Mouse (Mus musculus) bone marrow macrophage, adult 2 months (primary cell): ENCODE measurements around the gene Stk39. TPM values are rescaled to one million over a fixed set of nuclear protein-coding genes. Genes with fewer than 3 reads are reported as not detected.

Source experiments
- H3K27ac ChIP-seq: 2 replicates; pipeline ENCODE4 v1.5.1; 2012; ENCODE audit warnings: low read depth, low read length; ENCODE audit not compliant: insufficient read depth
- H3K4me1 ChIP-seq: 2 replicates; pipeline ENCODE4 v1.6.1; 2012; ENCODE audit warnings: low read length; ENCODE audit not compliant: control insufficient read depth, insufficient read depth
- H3K4me3 ChIP-seq: 2 replicates; pipeline ENCODE4 v1.5.1; 2012; ENCODE audit warnings: mild to moderate bottlenecking, low read length, moderate library complexity; ENCODE audit not compliant: insufficient read depth
- CTCF ChIP-seq: IDR thresholded peaks from 2 replicates; pipeline ENCODE4 v1.5.1; 2012; ENCODE audit warnings: low read depth, mild to moderate bottlenecking, low read length, moderate library complexity
- POLR2A ChIP-seq: IDR thresholded peaks from 2 replicates; pipeline ENCODE4 v1.6.1; 2012; ENCODE audit warnings: mild to moderate bottlenecking, low read depth, low read length, borderline replicate concordance
- polyA plus RNA-seq: library from polyadenylated mRNA; stranded (reverse); fragments of >200 nt; gene quantifications from 2 replicates; pipeline ENCODE4 v1.2.4, GENCODE M21; 2012; ENCODE audit not compliant: missing spikeins, insufficient read depth, insufficient read length

The Stk39 gene
- polyA plus RNA-seq, 1 experiment = 0.46 TPM

GRCm38 (mm10) chr2:68318452-68318851, 153.6 kb downstream of the Stk39 start:
- Histone ChIP-seq H3K27ac (no peak overlapping the region), H3K4me1 (no peaks in the 10 kb centered on the region), H3K4me3 (no peak overlapping the region)
- no peak for TF ChIP-seq POLR2A
- no peak for TF ChIP-seq CTCF

- Histone ChIP-seq H3K27ac (no peak overlapping the region), H3K4me3 (no peak overlapping the region), H3K4me1 (no peaks in the 10 kb centered on the region)
- no peak for TF ChIP-seq CTCF
- TF ChIP-seq POLR2A = no peak
These were observed 154.2 kb downstream of the Stk39 start for GRCm38 (mm10) chr2:68317895-68318294.

DNA sequence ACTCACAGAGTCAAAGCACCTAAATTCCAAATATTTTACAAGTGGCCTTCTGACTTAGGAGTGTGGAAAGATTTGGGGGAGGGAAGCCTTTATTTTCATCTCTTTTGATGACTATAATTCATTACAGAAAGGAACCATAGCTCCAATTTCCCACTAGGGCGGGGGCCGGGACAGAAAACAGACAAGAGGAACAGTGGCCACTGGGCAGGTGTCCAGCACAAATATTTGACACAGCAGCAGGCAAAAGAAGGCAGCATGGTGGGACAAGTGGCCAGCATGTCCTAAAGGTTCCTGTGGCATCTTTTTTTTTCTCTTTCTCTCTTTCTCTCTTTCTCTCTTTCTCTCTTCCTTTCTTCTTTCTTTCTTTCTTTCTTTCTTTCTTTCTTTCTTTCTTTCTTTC, 154.6 kb downstream of the Stk39 start:
- TF ChIP-seq CTCF = no peak
- TF ChIP-seq POLR2A = no peak
- no peaks in the 10 kb centered on the region for H3K4me1 ChIP-seq
- no peak overlapping the region for H3K4me3 ChIP-seq
- no peak overlapping the region for H3K27ac ChIP-seq

- Histone ChIP-seq H3K4me1 (no peaks in the 10 kb centered on the region), H3K27ac (no peak overlapping the region), H3K4me3 (no peak overlapping the region)
- no peak for TF ChIP-seq CTCF
- no peak for TF ChIP-seq POLR2A
These were observed 156.8 kb downstream of the Stk39 start for GRCm38 (mm10) chr2:68315258-68315657.

- H3K4me1 ChIP-seq = no peaks in the 10 kb centered on the region
- no peak overlapping the region for H3K27ac ChIP-seq
- H3K4me3 ChIP-seq = no peak overlapping the region
- TF ChIP-seq POLR2A (no peak), CTCF (no peak)
These were observed 161.9 kb downstream of the Stk39 start for GRCm38 (mm10) chr2:68310121-68310520.

DNA sequence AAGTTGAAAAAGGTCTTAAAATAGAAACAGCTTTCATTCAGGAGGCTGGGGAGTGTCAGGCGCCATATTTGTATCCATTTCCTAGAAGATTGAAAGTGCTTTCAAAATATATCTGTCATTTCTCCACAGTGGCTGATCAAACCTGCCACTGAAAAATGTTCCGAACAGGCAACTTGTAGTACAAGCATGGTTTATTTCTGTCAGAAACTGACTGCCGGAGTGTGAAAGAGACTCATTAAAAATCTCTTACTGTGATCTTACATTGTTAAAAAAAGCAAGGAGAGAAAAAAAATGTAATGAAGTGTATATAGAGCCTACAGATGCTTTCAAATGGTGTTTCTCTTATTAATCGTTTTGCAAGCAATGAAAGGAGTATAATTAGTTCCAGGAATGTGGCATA, 165.5 kb downstream of the Stk39 start:
- H3K4me3 ChIP-seq = no peak overlapping the region
- no peak for TF ChIP-seq POLR2A
- no peak for TF ChIP-seq CTCF
- H3K27ac ChIP-seq = no peak overlapping the region
- no peaks in the 10 kb centered on the region for H3K4me1 ChIP-seq

DNA sequence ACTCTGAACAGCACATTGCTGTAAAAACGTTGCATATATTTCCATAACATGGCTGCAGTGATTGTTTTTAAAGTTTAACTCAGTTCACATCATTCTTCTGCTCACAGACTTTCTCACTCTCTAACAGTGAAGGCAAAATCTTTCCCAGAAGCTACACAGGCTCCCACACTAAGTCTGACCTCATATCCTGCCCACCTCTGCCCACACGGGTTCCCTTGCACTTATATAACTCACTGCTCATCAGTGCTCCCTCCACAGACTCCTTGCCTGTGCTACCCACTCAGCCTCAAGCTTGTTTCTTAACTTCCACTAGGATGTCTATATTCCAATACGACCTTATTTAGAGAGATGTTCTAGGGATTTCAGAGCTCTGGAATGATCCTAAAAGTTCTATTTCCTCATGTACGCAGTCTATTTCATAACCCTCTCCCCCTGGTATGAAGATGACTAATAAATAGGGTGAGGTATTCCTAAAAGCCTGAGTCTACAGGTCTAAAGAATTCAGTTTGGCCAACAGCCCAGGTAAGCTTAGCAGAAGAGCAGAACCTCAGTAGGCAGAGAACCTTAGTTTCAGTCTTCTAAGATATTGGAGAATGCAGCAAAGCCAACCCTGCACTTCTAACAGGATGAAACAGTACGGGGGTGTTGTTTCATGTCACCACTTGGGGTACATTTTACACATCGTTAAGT, 167.2 kb downstream of the Stk39 start:
- TF ChIP-seq CTCF = no peak
- TF ChIP-seq POLR2A = no peak
- Histone ChIP-seq H3K4me3 (no peak overlapping the region), H3K4me1 (no peaks in the 10 kb centered on the region), H3K27ac (no peak overlapping the region)

- Histone ChIP-seq H3K27ac (no peak overlapping the region), H3K4me3 (no peak overlapping the region), H3K4me1 (no peaks in the 10 kb centered on the region)
- TF ChIP-seq POLR2A = no peak
- no peak for TF ChIP-seq CTCF
These were observed 170.1 kb downstream of the Stk39 start for GRCm38 (mm10) chr2:68301811-68302542.

DNA sequence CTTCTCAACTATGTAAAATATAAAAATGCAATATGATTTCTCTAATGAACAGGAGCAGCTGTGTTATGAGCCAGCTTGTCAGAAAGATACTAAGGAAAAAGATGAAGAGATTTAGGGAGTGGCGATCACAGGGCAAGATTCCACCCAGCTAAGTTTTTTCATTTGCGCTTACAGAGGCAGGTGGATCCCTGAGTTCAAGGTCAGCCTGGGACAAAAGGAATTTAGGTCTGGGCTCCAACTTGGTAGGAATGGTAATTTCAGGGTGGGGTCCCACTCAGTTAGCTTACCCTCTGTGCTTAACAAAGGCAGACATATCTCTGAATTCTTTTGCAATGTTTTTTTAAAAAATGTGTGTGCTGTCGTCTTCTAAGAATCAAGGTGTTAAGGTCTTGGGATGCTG, 173.7 kb downstream of the Stk39 start:
- Histone ChIP-seq H3K4me1 (no peaks in the 10 kb centered on the region), H3K27ac (no peak overlapping the region), H3K4me3 (no peak overlapping the region)
- TF ChIP-seq CTCF (no peak), POLR2A (no peak)

DNA sequence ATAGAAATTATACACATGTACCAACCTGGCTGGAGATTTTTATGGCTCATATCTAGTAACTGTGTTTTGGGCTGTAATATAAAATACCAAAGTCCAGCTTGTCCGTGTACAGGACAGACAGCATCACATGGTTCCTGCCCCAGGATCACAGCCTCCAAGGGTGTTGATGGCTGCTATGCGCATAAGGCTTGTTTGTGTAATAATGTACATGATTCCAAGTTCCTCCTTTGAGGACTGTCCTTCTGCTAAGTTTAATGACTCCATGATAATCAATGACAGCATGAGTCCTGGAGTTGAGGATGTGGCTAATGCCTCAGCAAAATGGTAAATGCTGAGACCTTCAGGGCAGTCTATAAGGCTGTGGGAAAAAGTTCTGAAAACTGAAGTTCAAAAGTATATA, 174.1 kb downstream of the Stk39 start:
- Histone ChIP-seq H3K4me3 (no peak overlapping the region), H3K27ac (no peak overlapping the region), H3K4me1 (no peaks in the 10 kb centered on the region)
- TF ChIP-seq CTCF = no peak
- no peak for TF ChIP-seq POLR2A
